Mouse (Mus musculus): ENCODE results near the gene Nubp2.

DNA sequence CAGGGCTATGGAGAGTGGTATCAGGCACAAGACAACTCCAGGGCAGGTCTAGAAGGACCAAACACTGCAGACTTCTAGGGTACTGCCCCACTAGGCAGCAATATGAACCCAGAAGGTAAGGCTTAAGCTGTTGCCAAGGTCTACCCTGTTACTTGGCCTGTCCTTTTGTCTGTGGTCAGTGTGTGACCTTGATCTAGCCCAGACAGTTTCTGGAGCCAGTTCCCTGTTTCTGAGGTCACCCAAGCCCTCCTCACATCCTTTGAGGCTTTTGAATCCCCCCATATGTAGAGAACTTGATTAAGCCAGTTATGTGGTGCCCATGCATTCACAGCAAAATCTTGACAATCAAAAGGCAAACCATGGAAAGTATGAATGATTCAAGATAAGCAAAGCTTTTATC lies 49.5 kb upstream of the Nubp2 start:
- TF ChIP-seq CTCF (conservative IDR thresholded peaks at IDR 0.05 in 1 of 2, IDR thresholded peaks at IDR 0.05 in 1 of 2; ENCODE audit: low read depth in 2 of 2, low read length in 2 of 2): no peak
- TF ChIP-seq RAD21 (IDR thresholded peaks at IDR 0.05; ENCODE audit: low read depth, low read length): no peak
- no peak for TF ChIP-seq POLR2A (IDR thresholded peaks at IDR 0.05; ENCODE audit: low read depth, low read length)
- no peak for TF ChIP-seq NRF1 (IDR thresholded peaks at IDR 0.05; ENCODE audit: low read depth, low read length)
- TF ChIP-seq HCFC1 (IDR thresholded peaks at IDR 0.05; ENCODE audit: low read depth, low read length): no peak
- TF ChIP-seq USF1 (IDR thresholded peaks at IDR 0.05; ENCODE audit: low read depth, low read length): no peak
- no peak for TF ChIP-seq IRF4 (IDR thresholded peaks at IDR 0.05; ENCODE audit: low read depth, low read length)
- no peak for TF ChIP-seq KAT2A (IDR thresholded peaks at IDR 0.05; ENCODE audit: insufficient replicate concordance, low read length)
- TF ChIP-seq MYC (IDR thresholded peaks at IDR 0.05; ENCODE audit: low read depth, low read length): no peak
- no peak for TF ChIP-seq ZKSCAN1 (IDR thresholded peaks at IDR 0.05; ENCODE audit: borderline replicate concordance, low read depth, low read length)
- TF ChIP-seq MAZ (IDR thresholded peaks at IDR 0.05; ENCODE audit: low read depth, low read length): no peak
- no peak for TF ChIP-seq MAX (IDR thresholded peaks at IDR 0.05; ENCODE audit: low read length)
- no peak for TF ChIP-seq EP300 (IDR thresholded peaks at IDR 0.05; ENCODE audit: low read length)
